Mouse (Mus musculus) stomach, embryonic 15.5 days (tissue): ENCODE data around the gene Galnt2. TPM values are rescaled to one million over a fixed set of nuclear protein-coding genes. Genes with fewer than 3 reads are reported as not detected.
A peak's percentile ranks its signal among the peaks of the same experiment; 100 is the strongest.

Experiments
- ATAC-seq: fragments of 200-750 bp; cut with Nextera tagmentation; 2 replicates; pipeline ENCODE4 v1.8.0; 2017; ENCODE audit warnings: low read depth, moderate number of reproducible peaks, moderate TSS enrichment; ENCODE audit not compliant: insufficient read depth, low FRiP score
- H3K27ac ChIP-seq: fragments of 300-500 bp; sonication (generic); 2 replicates; pipeline ENCODE4 v1.5.1; 2015; ENCODE audit warnings: mild to moderate bottlenecking, inconsistent platforms
- H3K27me3 ChIP-seq: fragments of 300-500 bp; sonication (generic); replicated peaks from 2 replicates; pipeline ENCODE4 v1.6.1; 2015; ENCODE audit warnings: inconsistent platforms
- H3K36me3 ChIP-seq: fragments of 300-500 bp; sonication (generic); 2 replicates; pipeline ENCODE4 v1.6.1; 2015; ENCODE audit warnings: inconsistent platforms
- H3K4me1 ChIP-seq: fragments of 300-500 bp; sonication (generic); 2 replicates; pipeline ENCODE4 v1.6.1; 2015; ENCODE audit warnings: inconsistent platforms
- H3K4me2 ChIP-seq: fragments of 300-500 bp; sonication (generic); 2 replicates; pipeline ENCODE4 v1.6.1; 2015; ENCODE audit warnings: mild to moderate bottlenecking, inconsistent platforms
- H3K4me3 ChIP-seq: fragments of 300-500 bp; sonication (generic); replicated peaks from 2 replicates; pipeline ENCODE4 v1.5.1; 2015; ENCODE audit warnings: inconsistent platforms
- H3K9ac ChIP-seq: fragments of 300-500 bp; sonication (generic); 2 replicates; pipeline ENCODE4 v1.6.1; 2015; ENCODE audit warnings: inconsistent platforms
- H3K9me3 ChIP-seq: fragments of 300-500 bp; sonication (generic); 2 replicates; pipeline ENCODE4 v1.6.1; 2016; ENCODE audit warnings: inconsistent platforms
- WGBS: fragments of 180-500 bp; shearing (Covaris S2); methylation state at CpG from one replicate; pipeline ENCODE4 v1.1.7; 2015; 5-methylcytosine and 5-hydroxymethylcytosine counted together
- polyA plus RNA-seq: library from polyadenylated mRNA; unstranded; fragments of >200 nt; fragmentation: Nextera tagmentation; extraction: Ambion mirVana; gene quantifications from 2 replicates; pipeline ENCODE4 v1.2.1, GENCODE M21; 2015

Gene Galnt2
- polyA plus RNA-seq, 1 experiment from 2014 or later = 80.5 TPM

DNA sequence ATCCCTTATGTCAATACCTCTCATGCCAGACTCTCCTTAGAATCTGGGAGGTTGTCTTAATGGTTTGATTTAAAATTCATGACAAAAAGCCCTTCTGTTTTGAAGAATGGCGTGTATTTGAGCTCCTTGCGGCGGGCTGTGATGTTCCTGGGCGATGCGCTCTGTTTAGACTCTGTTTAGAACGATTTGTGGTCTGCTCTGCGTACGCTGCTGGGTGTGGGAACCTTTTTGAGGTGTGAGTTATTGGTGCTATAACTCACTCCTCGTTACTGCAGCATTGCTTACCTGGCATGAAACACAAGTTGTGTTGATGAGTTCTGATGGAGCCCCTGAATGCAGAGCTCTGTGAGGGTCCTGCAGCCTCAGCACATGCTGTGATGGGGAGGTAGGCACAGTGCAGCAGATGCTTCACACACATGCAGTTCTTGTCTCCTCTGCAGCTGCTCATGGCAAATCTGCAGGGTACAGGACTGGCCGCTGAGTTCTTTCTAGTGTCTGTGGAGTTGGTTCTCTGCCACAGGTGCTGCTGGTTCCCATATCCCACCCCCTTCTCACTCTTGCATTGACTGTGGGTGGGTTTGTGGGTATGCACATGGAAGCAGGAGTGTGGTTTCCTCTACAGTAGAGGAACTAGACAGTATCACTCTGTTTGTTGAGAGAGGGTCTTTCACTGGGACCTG lies 43.4 kb downstream of the Galnt2 start:
- WGBS = 59% methylated on average over 10 of the region's 10 CpGs
- H3K27ac ChIP-seq = no peak overlapping the region
- H3K9ac ChIP-seq = no peak overlapping the region
- peaks cover 28% of the 10 kb centered on the region for H3K4me1 ChIP-seq
- H3K4me3 ChIP-seq = no peak overlapping the region
- no peak for ATAC-seq
- H3K36me3 ChIP-seq = no peaks in the 10 kb centered on the region; the same call in 1 of the 2 replicates
- H3K9me3 ChIP-seq = no peaks in the 10 kb centered on the region
- no peak overlapping the region for H3K4me2 ChIP-seq
- H3K27me3 ChIP-seq = no peaks in the 10 kb centered on the region

DNA sequence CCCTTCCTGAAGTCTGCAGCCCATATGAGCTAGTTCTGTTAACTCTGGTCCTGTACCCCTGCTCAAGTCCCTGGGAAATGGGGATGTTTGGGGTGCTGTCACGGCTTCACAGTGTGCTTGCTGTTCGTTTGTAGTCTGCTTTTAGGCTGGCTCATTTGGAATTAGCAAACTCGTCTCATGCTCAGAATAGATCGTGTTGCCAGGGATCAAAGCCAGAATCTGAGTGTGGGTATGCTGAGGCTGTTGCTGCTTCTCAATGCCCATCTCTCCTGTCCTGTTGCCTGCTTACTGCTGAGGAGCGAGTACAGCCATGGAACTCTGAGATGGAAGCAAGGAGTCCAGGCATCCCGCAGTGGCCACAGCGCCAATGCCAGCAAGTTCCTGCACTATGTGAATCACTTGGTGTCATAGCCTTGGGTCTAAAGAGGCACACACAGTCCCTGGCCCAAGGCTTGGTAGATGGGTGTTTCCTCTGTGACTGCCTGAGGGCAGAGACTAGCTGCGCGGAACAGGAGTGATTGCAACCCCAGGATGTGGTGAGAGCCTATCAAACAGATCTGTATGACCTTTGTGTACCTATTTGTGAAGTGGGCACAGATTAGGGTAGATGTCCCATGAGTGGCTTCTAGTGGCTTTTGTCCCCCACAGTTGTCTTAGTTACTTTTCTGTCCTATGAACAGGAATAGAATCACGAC lies 44.3 kb downstream of the Galnt2 start:
- H3K27me3 ChIP-seq = no peaks in the 10 kb centered on the region
- no peak for ATAC-seq

DNA sequence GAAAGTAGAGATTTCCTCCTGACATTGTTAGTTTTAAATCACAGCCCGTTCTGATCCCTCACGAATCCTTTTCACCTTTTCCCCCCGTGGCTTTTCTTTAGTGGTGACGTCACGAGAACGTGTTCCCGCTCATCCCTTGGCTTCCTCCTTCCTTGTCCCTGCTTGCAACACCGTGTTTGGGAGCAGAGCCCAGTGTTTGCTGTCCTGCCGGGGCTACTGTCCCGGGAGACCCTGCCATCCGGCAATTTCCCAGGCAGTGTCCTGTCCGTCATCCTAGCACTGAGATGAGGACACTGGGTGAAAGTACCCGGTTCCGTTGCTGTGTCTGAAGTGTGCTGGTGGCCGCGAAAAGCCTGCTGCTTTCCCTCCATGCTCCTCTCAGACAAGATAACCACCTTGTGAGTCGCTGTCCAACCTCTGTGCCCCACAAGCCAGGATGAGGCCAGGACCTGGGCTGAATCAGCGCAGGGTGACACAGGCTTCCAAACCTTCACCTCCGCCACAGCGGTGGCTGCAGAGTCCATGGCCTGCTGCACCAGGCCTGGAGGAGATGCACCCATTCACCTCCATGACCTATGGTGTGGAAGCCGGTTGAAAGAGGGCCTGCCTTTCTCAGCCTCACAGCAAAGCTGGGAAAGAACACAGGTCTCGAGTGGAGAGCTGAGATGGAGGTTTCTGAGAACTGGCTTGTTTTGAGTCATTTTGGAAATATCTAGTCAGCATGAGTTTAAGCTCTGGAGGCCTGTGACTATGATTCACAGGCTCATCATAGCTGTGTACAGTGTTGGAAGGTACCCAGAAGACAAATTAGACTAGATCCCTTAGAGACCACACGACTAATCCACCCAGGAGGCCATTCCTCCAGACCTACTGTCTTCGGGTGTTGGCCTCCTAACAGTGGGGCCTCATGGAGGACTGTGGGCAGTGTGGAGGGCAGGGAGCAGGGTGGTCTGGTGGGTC lies 47.0 kb downstream of the Galnt2 start:
- no peak overlapping the region for H3K9ac ChIP-seq
- no peak overlapping the region for H3K4me2 ChIP-seq
- no peaks in the 10 kb centered on the region for H3K9me3 ChIP-seq
- no peak for ATAC-seq
- no peaks in the 10 kb centered on the region for H3K27me3 ChIP-seq
- H3K36me3 ChIP-seq = no peaks in the 10 kb centered on the region; the same call in 1 of the 2 replicates
- H3K4me3 ChIP-seq = no peak overlapping the region
- H3K27ac ChIP-seq = peak overlapping the region; percentile 6
- peaks cover 33% of the 10 kb centered on the region for H3K4me1 ChIP-seq
- 66% methylated on average over 24 of the region's 24 CpGs for WGBS

More for the DNA sequence above, 44.3 kb downstream of the Galnt2 start:
- Histone ChIP-seq H3K27ac (no peak overlapping the region), H3K36me3 (no peaks in the 10 kb centered on the region; the same call in 1 of the 2 replicates), H3K4me1 (peaks cover 28% of the 10 kb centered on the region), H3K4me2 (no peak overlapping the region), H3K4me3 (no peak overlapping the region), H3K9ac (no peak overlapping the region), H3K9me3 (no peaks in the 10 kb centered on the region)
- WGBS = 94% methylated on average over 10 of the region's 10 CpGs

DNA sequence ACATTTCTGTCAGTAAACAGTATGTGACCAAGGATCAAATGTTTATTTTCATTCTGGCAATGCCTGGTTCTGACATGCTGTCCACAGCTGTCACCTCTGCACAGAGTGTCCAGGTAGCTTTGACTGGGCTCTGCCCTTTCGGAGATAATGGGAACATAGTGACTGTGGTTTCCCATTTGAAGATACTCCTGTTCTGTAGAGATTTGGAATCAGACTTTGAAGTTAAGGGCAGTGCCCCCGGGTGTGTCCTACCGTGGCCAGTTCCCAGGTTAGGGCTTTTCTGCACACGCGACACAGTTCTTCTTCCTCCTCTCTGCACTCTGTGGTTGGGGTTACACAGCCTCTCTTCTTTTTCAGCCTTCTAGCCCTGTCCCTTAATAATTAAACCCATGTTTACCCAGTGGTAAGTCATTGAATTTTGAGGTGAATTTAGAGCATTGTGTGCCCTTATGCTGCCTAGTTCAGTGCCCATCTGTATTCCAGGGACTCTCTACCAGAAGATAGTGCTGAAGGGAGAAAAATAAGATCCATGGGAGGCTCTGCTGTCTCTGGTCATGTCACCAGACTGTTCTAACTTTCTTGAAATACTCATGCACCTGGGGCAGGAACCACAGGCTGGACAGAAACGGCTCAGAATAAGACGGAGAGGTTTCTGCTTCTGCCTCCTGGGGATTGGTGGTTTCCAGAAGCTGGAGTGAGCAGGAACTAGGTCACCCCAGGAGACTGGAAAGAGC lies 47.9 kb downstream of the Galnt2 start:
- Histone ChIP-seq H3K4me3 (no peak overlapping the region), H3K4me1 (peaks cover 35% of the 10 kb centered on the region), H3K9ac (no peak overlapping the region), H3K9me3 (no peaks in the 10 kb centered on the region), H3K4me2 (no peak overlapping the region), H3K27me3 (no peaks in the 10 kb centered on the region), H3K27ac (peak overlapping the region; percentile 6), H3K36me3 (no peaks in the 10 kb centered on the region; the same call in 1 of the 2 replicates)
- WGBS = 66% methylated on average over 7 of the region's 7 CpGs
- ATAC-seq = peak; percentile 21; the same call in 1 of the 2 replicates

DNA sequence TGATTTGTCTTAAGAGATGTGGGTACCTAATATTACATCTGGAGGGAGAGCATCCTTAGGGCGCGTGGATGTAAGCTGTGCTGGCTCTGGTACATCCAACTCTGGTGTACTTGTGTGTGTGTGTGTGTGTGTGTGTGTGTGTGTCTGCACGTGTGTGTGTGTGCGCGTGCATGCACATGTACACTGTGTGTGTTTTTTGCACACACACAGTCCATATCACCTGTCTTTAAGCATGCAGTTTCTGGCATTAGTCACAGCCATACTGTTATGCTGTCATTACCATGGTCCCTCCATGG lies 48.4 kb downstream of the Galnt2 start:
- no peaks in the 10 kb centered on the region for H3K9me3 ChIP-seq
- no peaks in the 10 kb centered on the region for H3K27me3 ChIP-seq
- ATAC-seq = no peak
- H3K4me1 ChIP-seq = peaks cover 40% of the 10 kb centered on the region
- H3K4me3 ChIP-seq = no peak overlapping the region
- WGBS = 94% methylated on average over 5 of the region's 5 CpGs
- H3K9ac ChIP-seq = no peak overlapping the region
- no peak overlapping the region for H3K27ac ChIP-seq
- no peaks in the 10 kb centered on the region; the same call in 1 of the 2 replicates for H3K36me3 ChIP-seq
- no peak overlapping the region for H3K4me2 ChIP-seq

DNA sequence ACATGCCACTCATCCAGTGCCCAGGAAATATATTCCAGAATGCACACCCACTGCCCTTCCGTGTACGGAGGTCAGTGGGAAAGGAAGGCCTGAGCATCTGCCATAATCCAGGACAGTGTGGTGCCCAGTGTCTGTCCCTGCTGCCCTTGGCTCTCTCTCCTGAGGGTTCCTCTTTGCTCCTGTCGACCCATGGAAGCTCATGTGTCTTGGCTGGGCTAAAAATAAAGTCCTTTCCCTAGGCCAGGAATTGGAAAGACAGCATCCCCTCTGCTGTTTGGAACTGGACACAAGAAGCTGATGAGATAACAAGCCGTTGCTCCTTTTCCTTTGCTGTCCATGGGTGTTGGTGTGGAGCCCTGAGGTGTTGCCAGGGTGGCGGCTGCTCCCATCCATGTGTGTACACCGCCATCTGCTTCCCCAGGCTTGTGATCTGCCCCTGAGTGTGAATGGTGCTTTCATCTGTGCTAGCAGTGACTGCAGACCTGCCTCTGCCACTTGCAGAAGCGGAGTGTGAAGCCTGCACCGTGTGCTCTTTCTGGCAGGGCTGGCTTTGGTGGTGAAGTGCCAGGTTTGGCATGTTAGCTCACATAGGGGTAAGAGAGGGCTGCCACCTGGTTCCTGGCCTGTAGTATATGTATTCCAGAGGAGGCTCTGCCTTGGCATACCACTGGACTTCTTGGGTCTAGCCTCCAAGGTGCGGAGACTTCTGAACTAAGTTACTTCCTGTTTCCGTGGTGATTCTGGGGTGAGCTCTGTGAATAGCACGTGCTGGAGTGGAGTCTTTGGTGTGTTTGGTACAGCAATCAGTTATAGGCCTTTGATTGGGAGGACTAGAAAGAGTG lies 50.7 kb downstream of the Galnt2 start:
- H3K36me3 ChIP-seq = no peaks in the 10 kb centered on the region
- H3K9ac ChIP-seq = no peak overlapping the region
- no peak overlapping the region for H3K27ac ChIP-seq
- ATAC-seq = no peak
- WGBS = 69% methylated on average over 11 of the region's 11 CpGs
- H3K27me3 ChIP-seq = no peaks in the 10 kb centered on the region
- no peak overlapping the region for H3K4me3 ChIP-seq
- no peak overlapping the region for H3K4me2 ChIP-seq
- H3K9me3 ChIP-seq = no peaks in the 10 kb centered on the region
- peaks cover 53% of the 10 kb centered on the region for H3K4me1 ChIP-seq

DNA sequence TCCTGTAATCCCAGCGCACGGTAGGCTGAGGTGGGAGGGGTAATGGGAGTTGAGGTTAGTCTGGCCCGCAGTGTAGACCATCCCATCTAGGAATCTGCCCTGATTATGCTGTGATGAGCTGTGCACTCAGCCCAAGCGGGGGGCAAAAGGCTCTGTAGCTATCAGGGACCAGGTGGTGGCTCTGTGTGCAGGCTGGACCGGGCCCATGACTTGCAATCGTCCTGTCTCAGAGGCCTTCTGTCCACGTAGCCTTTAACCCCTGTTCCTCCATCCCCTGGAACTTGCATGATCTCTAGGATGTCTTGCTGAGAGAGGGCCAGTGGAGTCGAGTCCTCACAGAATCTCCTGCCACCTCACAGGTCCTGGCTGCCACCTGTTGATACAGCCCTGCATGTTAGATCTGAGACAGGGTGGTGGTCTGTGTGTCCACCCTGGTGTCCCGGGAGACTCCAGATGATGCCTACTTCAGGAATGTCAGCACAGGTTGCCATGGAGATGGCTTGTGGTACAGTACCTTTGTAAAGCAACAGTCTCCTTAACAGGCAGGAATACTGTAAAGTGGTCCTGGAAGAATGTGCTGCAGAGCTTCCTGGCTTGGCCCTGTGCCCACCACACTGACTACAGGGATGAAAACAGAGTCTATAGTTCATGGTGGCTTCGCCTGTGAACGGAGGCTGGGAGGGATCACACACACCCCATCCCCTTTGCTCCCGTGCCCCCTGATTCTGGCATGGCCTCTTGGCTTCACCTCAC lies 51.9 kb downstream of the Galnt2 start:
- WGBS = 69% methylated on average over 12 of the region's 12 CpGs
- Histone ChIP-seq H3K27ac (peak overlapping the region; percentile 76; the same call in 1 of the 2 replicates), H3K4me3 (no peak overlapping the region), H3K36me3 (no peaks in the 10 kb centered on the region), H3K4me1 (peaks cover 52% of the 10 kb centered on the region), H3K4me2 (no peak overlapping the region), H3K9me3 (no peaks in the 10 kb centered on the region), H3K27me3 (no peaks in the 10 kb centered on the region), H3K9ac (no peak overlapping the region)
- no peak for ATAC-seq

DNA sequence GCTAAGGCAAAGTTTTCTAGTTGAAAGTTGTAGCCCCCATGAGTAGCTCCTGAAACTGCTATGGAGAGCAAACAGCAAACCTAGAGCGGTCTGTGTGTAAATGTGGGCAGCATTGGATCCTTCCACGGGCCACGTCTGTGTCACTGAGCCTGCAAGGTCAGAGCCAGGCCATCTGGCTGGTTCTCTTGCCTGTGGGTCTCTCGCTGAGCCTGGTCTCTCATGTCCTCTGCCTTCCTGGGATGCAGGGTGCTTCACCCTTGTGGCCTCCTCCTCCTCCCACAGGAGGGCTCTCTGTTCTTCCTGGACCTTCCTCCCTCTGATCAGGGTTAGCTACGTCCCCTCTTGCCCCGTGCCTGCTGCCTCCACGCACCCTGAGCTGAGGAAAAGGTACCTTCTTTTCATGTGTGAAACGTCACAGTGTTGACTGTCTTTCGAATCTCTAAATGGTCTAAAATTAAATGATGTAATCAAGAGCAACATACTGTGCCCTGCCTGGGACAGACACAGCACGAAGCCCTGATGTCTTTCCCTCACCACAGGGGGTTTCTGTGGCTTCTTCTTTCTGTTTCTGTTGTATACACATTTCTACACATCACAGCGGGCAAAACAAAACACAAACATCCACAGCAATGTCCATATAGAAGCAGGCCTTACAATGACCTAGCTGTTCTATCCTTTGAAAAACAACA lies 52.6 kb downstream of the Galnt2 start:
- Histone ChIP-seq H3K27ac (peak overlapping the region; percentile 76), H3K4me2 (no peak overlapping the region), H3K27me3 (no peaks in the 10 kb centered on the region), H3K4me1 (peaks cover 45% of the 10 kb centered on the region), H3K4me3 (no peak overlapping the region), H3K36me3 (no peaks in the 10 kb centered on the region), H3K9me3 (no peaks in the 10 kb centered on the region), H3K9ac (no peak overlapping the region)
- WGBS = 53% methylated on average over 11 of the region's 11 CpGs
- ATAC-seq = no peak

DNA sequence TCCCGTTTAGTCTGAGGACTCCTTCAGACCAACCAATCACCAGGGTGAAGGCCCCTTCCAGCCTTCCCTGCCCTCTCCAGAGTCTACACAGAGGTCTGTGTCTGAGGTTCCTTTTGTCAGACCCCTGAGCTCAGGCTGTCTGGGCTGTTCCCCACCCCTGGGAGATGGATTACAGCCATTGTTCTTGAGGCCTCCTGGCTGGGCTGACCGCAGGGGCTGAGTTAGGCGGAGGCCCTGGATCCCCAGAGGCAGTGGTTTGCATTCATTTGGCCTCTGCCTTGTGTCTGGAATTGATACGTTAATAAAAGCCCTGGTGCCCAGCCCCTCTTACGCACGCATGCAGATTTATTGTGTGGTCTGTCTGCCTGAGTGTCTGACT lies 53.1 kb downstream of the Galnt2 start:
- no peak for ATAC-seq
- Histone ChIP-seq H3K4me2 (no peak overlapping the region), H3K27me3 (no peaks in the 10 kb centered on the region), H3K9ac (no peak overlapping the region), H3K4me3 (no peak overlapping the region), H3K9me3 (no peaks in the 10 kb centered on the region), H3K36me3 (no peaks in the 10 kb centered on the region), H3K27ac (peak overlapping the region; percentile 76), H3K4me1 (peaks cover 44% of the 10 kb centered on the region)
- WGBS = 21% methylated on average over 6 of the region's 6 CpGs

DNA sequence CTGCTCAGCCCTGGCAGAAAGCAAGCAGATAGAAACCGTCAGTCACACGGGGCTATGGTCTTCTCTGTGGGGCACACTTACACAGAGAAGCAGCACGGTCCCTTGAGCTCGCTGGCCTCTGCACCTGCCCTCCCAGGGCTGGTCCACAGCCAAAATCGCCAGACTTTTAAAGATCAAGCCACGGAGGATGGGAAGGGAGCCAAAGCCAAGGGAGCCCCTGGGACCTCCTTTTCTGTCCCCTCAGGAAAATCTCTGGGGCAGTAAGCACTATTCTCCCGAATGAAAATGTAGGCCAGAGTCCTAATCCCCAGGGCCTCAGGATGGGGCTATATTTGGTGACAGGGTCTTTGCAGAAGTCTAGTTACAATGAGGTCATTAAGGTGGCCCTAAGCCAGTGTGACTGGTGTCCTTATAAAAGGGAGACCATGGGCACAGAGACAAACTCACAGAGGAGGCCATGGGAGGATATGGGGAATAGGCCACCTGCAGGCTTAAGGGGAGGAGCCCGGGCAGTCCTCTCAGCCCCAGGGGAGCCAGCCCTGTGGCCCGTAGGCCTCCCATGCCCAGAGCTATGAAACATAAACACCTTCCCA lies 53.9 kb downstream of the Galnt2 start:
- WGBS = 46% methylated on average over 9 of the region's 9 CpGs

More for the DNA sequence above, 53.9 kb downstream of the Galnt2 start:
- Histone ChIP-seq H3K4me2 (no peak overlapping the region), H3K36me3 (no peaks in the 10 kb centered on the region), H3K9me3 (no peaks in the 10 kb centered on the region), H3K27ac (peak overlapping the region; percentile 76), H3K27me3 (no peaks in the 10 kb centered on the region), H3K4me1 (peaks cover 45% of the 10 kb centered on the region), H3K4me3 (no peak overlapping the region), H3K9ac (no peak overlapping the region)
- 0 out of 2 replicates have a peak, but pooled peaks have one; percentile 37 for ATAC-seq
